Mouse (Mus musculus) testis, adult 2 months (tissue): ENCODE results near the gene Cadm4. TPM values are rescaled to one million over a fixed set of nuclear protein-coding genes. Genes with fewer than 3 reads are reported as not detected.

Experiments used
- H3K27ac ChIP-seq: fragments of 200-500 bp; 2 replicates; pipeline ENCODE4 v1.5.1; 2012; ENCODE audit warnings: low read depth, low read length; ENCODE audit not compliant: control insufficient read depth, insufficient read depth
- H3K27me3 ChIP-seq: fragments of 200-500 bp; 2 replicates; pipeline ENCODE4 v1.6.1; 2012; ENCODE audit warnings: mild to moderate bottlenecking, low read length, moderate library complexity; ENCODE audit not compliant: control insufficient read depth, insufficient read depth
- H3K36me3 ChIP-seq: fragments of 200-500 bp; 2 replicates; pipeline ENCODE4 v1.6.1; 2012; ENCODE audit warnings: mild to moderate bottlenecking, low read length; ENCODE audit not compliant: control insufficient read depth, insufficient read depth
- H3K4me1 ChIP-seq: fragments of 200-500 bp; 2 replicates; pipeline ENCODE4 v1.6.1; 2012; ENCODE audit warnings: low read length; ENCODE audit not compliant: control insufficient read depth, insufficient read depth
- H3K4me3 ChIP-seq: fragments of 200-500 bp; 2 replicates; pipeline ENCODE4 v1.5.1; 2012; ENCODE audit warnings: low read depth, mild to moderate bottlenecking, low read length, moderate library complexity, mixed read lengths; ENCODE audit not compliant: control insufficient read depth
- CTCF ChIP-seq: fragments of 200-500 bp; IDR thresholded peaks from 2 replicates; pipeline ENCODE4 v1.5.1; 2012; ENCODE audit warnings: low read depth, mild to moderate bottlenecking, inconsistent platforms, low read length, moderate library complexity; ENCODE audit not compliant: control insufficient read depth, insufficient read depth, insufficient replicate concordance
- POLR2A ChIP-seq: fragments of 200-500 bp; IDR thresholded peaks from 2 replicates; pipeline ENCODE4 v1.6.1; 2012; ENCODE audit warnings: low read depth, mild to moderate bottlenecking, inconsistent platforms, low read length, moderate library complexity; ENCODE audit not compliant: control insufficient read depth
- polyA plus RNA-seq: library from polyadenylated mRNA; depleted of rRNA; stranded (reverse); fragments of >200 nt; gene quantifications from 2 replicates; pipeline ENCODE4 v1.2.3, GENCODE M21; 2012

Gene Cadm4
- polyA plus RNA-seq, 1 experiment, result 2.5 TPM

- no peaks in the 10 kb centered on the region for H3K36me3 ChIP-seq
- H3K4me3 ChIP-seq, result no peak overlapping the region
- H3K27me3 ChIP-seq, result no peaks in the 10 kb centered on the region
- H3K27ac ChIP-seq, result no peak overlapping the region
- peaks cover 26% of the 10 kb centered on the region for H3K4me1 ChIP-seq
- TF ChIP-seq POLR2A (no peak), CTCF (no peak)
These were observed 47.0 kb downstream of the Cadm4 start for GRCm38 (mm10) chr7:24528861-24529260.

- no peak for TF ChIP-seq POLR2A
- TF ChIP-seq CTCF, result no peak
- peak overlapping the region; percentile 92 for H3K4me3 ChIP-seq
- H3K27me3 ChIP-seq, result no peaks in the 10 kb centered on the region
- H3K36me3 ChIP-seq, result no peaks in the 10 kb centered on the region
- H3K4me1 ChIP-seq, result peaks cover 28% of the 10 kb centered on the region
- peak overlapping the region; percentile 86 for H3K27ac ChIP-seq
These were observed 47.8 kb downstream of the Cadm4 start for GRCm38 (mm10) chr7:24529580-24529979.

GRCm38 (mm10) chr7:24530062-24530931, 48.5 kb downstream of the Cadm4 start, which contains the start of gene Irgq:
Gene Irgq, plus strand, starts transcription at chr7:24530689.
- Histone ChIP-seq H3K36me3 (no peaks in the 10 kb centered on the region), H3K27me3 (no peaks in the 10 kb centered on the region), H3K4me3 (peak within 1 kb of the TSS; percentile 92), H3K4me1 (peaks cover 28% of the 10 kb centered on the region), H3K27ac (peak within 1 kb of the TSS; percentile 86)
- peak; percentile 3; the same call in 1 of the 2 replicates for TF ChIP-seq CTCF
- peak; percentile 39 for TF ChIP-seq POLR2A

- no peaks in the 10 kb centered on the region for H3K36me3 ChIP-seq
These were observed 49.6 kb downstream of the Cadm4 start for GRCm38 (mm10) chr7:24531211-24531971.

GRCm38 (mm10) chr7:24533031-24533571, 51.3 kb downstream of the Cadm4 start:
- H3K4me1 ChIP-seq, result peaks cover 28% of the 10 kb centered on the region
- H3K27me3 ChIP-seq, result no peaks in the 10 kb centered on the region
- H3K36me3 ChIP-seq, result no peaks in the 10 kb centered on the region
- H3K27ac ChIP-seq, result no peak overlapping the region
- no peak overlapping the region for H3K4me3 ChIP-seq
- TF ChIP-seq POLR2A, result no peak
- no peak for TF ChIP-seq CTCF

More at GRCm38 (mm10) chr7:24531211-24531971, 49.6 kb downstream of the Cadm4 start:
- peaks cover 28% of the 10 kb centered on the region for H3K4me1 ChIP-seq
- TF ChIP-seq POLR2A (no peak), CTCF (peak; percentile 45; the same call in 1 of the 2 replicates)
- H3K27me3 ChIP-seq, result no peaks in the 10 kb centered on the region
- H3K27ac ChIP-seq, result peak overlapping the region; percentile 7
- H3K4me3 ChIP-seq, result peak overlapping the region; percentile 92

- Histone ChIP-seq H3K4me1 (peaks cover 28% of the 10 kb centered on the region), H3K36me3 (no peaks in the 10 kb centered on the region), H3K4me3 (no peak overlapping the region), H3K27ac (no peak overlapping the region), H3K27me3 (no peaks in the 10 kb centered on the region)
- TF ChIP-seq POLR2A, result no peak
- TF ChIP-seq CTCF, result no peak
These were observed 52.0 kb downstream of the Cadm4 start for GRCm38 (mm10) chr7:24533806-24534205.

- Histone ChIP-seq H3K4me1 (peaks cover 28% of the 10 kb centered on the region), H3K36me3 (no peaks in the 10 kb centered on the region), H3K27ac (no peak overlapping the region), H3K4me3 (no peak overlapping the region), H3K27me3 (no peaks in the 10 kb centered on the region)
- no peak for TF ChIP-seq POLR2A
- TF ChIP-seq CTCF, result no peak
These were observed 52.5 kb downstream of the Cadm4 start for GRCm38 (mm10) chr7:24534301-24534700.

GRCm38 (mm10) chr7:24537081-24537480, 55.3 kb downstream of the Cadm4 start:
- Histone ChIP-seq H3K27ac (no peak overlapping the region), H3K36me3 (no peaks in the 10 kb centered on the region), H3K27me3 (no peaks in the 10 kb centered on the region), H3K4me1 (peaks cover 3% of the 10 kb centered on the region; the same call in 1 of the 2 replicates), H3K4me3 (no peak overlapping the region)
- TF ChIP-seq CTCF (no peak), POLR2A (no peak)
